Mouse (Mus musculus): ENCODE measurements around the gene Dupd1.

Gene Dupd1

DNA sequence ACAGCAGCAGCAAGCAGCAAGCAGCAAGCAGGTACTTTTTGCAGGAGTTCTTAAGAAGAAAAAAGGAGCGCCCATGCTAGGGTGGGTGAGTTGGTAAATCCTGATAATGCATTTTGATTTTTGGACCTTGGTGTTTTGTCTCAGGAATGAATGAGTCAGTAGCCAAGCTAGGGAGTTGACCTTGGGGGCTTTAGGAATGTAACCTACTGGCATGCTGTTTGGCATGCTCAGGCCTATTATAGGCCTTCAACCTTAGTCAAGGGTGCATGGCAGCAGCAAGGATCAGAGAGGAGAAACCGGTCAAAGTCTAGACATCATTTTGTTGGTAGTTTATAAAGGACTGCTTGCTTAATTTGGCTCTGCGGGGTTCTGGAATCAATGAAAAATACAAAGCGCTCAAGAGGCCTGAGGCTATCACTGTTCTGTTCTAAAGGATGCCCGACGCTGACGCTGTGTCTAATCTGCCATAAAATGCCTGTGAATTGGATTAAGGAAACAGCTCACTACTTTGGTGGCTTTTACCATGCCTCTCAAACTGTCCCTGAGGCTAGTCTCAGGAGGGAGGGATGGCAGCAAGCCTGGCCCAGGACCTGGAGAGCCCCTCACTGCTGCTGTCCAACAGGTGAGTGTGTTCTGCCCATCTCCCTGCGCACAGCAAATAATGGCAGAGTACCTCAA lies 7.8 kb upstream of the Dupd1 start:
- no peak for DNase-seq (ENCODE audit: low spot score in 2 of 2)

DNA sequence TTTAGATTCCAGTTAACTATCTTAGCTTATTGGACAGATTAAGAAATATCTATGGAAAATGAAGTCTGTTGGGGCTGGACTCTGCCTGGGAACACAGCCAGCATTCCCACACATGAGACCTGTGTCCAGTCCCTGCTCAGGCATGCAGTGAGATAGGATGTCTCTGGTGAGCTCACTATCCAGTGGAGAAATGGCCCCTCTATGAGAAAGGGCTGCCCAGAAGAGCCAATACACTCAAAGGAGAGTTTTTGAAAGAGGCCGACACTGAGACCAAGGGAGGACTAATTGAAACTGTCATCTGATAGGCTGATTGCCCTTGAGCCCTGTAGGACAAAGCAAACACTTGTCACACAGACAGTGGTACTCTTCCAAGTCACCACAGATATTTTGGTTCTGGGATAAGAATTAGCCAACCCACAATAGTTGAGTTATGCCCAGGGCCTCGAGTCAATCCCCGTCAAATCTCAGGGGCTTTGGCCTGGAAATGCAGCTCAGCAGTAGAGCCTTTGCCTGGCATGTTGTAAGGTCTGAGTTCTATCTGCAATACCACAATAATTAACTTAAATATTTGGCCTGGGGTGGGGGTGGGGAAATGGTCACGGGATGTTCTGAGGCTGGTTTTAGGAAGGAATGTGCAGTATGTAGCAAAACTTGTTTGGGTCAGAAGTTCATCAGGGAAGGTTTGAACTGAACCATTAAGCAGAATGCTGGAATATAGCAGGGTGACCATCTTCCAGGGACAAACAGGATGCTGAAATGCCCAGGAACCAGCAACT lies 6.2 kb upstream of the Dupd1 start:
- DNase-seq (ENCODE audit: low spot score in 2 of 2), result no peak

DNA sequence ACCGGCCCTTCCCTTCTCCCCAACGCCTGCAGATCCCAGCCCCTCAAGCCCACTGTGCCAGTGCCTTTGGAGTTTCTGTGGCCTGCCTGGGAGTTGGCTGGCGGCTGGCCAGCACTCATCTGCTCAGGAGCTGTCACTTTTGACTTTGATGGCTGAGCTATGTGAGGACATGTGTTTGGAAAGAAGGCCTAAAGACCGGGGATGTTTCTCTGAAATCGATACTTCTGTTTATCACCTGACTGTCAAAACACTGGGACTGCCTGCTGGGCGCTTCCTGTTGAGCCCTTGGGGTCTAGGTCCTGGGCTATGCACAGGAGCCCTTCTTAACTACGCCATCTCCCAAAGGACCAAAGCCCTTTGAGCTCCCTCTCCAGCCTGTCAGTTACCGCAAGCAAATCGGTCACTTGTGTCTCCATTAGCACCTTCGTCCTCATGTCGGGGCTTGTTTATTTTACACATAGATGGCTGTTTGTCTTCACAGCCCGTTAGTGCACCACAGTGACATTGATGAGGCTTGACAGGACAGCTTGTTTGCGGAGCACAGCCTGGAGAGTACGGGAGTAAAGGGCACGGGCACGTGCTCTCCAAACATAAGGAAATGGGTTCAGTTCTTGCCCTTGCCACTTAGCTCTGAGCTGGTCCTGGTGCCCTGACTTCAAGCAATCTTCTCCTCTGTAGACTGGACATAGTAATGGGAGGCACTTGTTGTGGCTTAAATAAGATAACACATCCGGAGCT lies 5.4 kb upstream of the Dupd1 start:
- DNase-seq (ENCODE audit: low spot score in 2 of 2), result no peak

DNA sequence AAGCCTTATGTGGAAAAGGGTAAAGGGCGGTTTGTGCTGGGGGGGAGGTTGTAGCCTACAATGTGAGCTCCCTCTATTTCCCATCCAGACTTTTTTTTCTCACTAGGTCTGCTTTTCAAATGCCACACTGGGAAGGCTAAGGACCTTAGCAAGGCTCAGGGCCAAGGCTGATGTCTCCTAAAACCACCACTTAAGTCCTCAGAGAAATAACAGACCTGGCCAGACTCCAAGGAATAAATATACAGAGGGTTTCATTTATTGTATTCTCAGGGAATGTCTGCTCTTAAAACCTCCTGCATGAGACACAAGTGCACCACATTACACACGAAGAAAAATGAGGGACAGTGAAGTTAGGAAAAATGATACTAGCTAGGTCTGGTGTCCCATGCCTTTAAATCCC lies 3.1 kb downstream of the Dupd1 start:
- no peak for DNase-seq (ENCODE audit: low spot score in 2 of 2)

DNA sequence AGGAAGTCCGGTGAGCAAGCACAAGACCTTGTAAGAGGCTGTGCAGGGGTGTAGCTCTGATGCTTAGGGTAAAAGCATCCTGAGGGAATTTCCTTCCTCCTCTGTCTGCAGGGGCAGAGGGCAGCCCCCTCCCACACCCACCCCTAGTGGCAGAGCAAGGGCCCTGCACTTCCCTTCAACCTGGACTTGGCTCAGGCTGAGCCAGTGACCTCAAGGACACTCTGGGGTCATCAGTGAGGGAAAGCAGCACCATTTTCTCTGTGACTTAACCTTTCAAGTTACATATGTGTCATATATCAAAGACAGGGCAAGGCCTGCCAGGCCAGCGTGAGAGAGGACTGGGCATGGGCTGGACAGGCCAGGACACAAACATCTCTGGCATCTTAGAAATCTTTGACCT lies 4.8 kb downstream of the Dupd1 start:
- no peak for DNase-seq (ENCODE audit: low spot score in 2 of 2)

DNA sequence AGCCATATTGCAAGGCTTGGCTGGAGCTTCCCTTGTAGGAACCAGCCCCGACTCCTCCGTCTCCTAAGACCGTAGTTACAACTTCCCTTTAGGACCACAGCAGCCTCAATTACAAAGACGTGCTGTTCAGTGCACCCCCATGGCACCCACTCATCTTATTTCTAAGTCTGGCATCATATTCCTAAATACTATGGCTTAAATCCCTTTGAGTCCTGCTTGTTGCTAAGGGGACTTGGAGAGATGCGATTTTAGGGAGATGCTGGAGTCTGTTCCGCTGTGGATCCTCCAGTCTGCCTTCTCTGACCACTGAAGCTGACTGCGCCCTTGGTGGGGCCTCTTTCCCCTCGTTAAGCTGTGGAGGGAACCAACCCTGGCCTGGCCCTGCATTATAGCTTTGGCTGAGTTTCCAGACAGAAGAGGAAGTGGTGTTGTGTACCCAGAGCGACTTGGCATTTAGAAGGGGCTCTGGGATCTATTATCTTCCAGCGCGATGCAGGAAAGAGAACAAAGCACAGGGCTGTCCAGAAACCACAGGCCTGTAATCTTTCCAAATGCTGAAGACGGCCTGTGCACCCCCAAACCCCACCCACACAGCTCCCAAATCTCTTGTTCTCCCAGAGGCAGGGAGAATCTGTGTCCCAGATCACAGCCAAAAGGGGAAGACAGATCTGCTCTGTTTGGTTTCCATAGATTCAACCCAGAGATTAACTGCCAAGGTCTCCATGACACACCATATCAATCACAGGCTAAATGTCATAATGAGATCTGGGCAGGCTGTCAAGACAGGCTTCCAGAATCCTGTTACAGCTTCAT lies 7.4 kb downstream of the Dupd1 start:
- DNase-seq (ENCODE audit: low spot score in 2 of 2), result peak in 1 of 2 experiments; percentile 29

DNA sequence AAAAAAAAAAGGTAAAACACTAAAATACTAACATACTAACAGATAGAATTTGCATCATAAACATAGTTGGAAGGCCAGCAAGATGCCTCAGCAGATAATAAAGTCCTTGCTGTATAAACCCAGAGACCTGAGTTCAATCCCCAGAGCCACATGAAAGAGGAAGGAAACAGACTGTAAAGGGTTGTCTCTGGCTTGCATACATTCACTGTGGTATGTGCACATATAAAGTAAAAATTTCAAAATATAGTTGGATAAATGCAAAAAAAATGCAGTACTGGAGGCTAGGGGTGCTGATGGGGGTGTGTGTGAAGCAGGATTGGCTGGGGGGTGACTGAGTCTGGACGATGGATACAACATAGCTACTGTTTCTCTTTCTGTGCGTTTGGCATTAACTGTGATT lies 8.9 kb downstream of the Dupd1 start:
- DNase-seq (ENCODE audit: low spot score in 2 of 2), result no peak

DNA sequence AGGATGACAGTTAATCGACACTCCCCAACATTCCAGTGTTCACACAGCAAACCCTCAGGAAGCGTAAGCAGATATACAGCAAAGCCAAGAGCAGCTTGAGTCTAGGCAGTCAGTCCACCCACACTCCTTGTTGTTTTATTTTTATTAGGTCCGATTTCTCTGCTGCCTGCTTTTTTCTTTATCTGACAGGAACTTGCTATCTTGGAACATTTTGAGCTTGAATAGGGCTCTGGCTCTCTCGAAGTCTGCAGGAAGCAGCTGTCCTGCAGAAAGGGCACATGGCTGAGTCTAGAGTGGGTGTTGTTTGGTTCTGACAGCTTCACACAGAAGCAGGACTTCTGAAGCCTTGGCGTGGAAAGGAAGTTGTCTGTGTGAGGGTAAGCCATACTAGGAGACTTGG lies 11.1 kb downstream of the Dupd1 start:
- no peak for DNase-seq (ENCODE audit: low spot score in 2 of 2)

DNA sequence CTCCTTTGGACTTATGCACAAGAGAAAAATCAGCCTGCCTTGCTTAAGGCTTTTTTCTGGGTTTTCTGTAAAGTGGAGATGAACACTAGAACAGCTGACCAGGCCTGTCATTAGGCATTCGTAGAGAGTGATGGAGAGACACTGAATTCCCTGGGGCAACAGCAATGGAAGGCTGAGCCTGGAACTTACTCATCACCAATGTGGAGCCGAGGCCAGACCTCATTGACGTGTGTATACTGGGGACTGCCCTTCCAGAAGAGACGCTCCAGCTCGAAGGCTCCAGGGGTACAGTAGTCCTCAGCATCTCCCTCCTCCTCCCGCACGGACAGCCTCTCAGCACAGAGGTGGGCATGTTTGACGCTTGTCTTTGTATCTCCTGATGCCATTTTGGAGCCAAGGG lies 11.7 kb downstream of the Dupd1 start:
- no peak for DNase-seq (ENCODE audit: low spot score in 2 of 2)

DNA sequence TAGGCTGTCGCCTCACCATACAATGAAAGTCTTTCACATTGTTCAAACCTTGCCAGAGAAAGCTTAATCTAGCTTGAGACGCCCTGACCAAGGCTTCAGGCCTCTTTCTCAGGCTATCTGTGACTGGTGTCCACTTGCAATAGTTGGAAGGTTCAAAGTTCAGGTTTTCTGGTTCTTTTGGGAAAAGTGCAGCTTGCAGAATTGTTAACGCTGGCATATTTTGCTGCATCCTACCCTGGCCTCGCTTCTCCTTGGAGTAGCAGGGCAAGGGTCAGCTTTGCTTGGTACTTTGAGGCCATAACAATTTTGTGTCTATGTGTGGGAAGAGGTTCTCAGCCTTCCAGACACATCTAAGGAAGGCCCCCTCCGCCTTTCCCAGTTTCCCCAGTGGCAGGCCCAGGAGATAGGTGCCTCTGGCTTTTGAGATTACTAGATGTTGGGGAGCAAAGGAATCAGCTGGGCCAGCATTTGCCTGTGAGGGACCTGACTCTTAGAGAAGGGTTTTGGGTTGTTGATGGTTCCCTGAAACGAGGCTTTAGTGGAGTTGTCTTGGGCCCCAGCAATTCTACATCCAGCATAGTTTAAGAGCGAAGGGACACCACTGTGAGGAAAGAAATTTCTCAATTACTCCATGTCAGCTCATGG lies 18.1 kb downstream of the Dupd1 start:
- no peak for DNase-seq (ENCODE audit: low spot score in 2 of 2)

DNA sequence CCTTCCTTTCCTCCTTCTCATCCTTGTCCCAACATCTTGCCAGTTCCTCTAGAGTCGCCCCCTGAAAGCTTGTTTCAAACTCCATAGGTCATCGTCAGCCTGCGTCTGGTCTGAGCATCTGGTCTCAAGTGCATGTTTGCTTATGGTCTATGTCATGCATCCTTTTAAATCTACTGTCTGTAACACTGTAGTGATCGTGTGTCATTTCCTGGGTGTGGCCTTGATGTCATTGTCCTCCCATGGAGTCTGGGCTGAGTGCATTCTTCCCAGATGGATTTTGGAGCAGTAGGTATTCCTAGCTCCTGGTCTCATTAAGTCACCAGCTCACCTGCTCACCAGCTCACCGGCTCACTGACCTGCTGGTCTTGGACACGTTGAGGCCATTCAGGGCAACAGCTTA lies 19.4 kb downstream of the Dupd1 start:
- DNase-seq (ENCODE audit: low spot score in 2 of 2), result no peak

DNA sequence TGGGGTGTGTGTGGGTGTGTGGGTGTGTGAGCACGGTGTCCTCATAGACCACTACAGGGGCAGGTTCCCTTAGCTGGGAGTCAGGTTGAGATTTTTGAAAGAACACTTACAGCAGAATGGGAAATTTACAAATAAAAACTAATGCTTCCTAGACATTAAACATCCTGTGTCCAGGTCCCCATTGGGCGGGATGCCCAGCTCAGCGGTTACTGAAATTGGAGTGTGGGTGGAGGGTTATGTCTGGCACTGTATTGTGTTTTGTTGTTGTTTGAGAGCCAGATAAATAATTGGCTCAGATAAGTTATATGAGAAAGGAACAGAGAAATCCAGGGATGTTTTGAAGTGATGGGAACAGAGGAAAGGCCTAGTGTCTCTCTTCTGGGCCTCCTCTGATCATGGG lies 23.3 kb downstream of the Dupd1 start:
- DNase-seq (ENCODE audit: low spot score in 2 of 2), result no peak

DNA sequence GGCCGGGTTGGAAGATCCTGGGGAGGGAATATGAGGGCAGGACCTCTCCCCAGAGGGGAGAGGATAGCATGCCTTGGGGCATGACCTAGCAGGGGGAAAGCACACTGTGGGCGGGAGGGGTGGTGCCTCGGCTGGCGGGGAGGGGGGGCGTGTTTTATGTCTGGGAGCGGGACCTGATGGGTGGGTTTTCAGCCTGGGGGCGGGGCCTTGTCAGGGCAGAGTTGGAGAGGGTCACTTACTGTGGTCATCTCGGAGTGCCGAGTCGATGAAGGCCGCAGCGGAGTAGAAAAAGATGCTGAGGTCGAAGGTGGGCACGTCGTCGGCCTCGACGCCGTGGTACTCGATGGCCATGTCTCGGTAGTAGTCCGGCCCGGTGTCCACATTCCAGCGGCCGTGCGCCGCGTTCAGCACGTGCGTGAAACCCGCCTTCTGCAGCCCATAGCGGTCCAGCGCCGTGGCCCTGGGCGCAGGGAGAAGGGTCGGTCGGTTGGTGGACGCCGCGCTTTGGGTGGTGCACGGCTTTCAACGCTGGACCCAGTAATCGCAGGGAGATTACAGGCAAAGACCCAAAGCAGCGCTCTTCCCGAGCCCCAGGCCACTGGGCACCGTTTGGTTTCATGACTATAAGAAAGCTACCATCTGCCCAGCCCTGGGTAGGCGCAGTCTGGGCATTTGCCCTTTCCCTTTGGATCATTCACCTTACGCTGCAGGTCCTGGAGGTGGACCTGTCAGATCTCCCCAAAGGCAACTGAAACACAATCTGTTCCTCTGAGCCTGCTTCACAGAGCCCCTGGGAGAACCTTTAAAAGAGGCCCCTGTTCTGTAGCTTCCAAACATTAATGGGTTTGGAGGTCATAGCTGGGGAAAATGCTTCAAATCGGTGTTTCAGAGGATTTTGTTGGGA lies 27.7 kb downstream of the Dupd1 start:
- no peak for DNase-seq (ENCODE audit: low spot score in 2 of 2)

DNA sequence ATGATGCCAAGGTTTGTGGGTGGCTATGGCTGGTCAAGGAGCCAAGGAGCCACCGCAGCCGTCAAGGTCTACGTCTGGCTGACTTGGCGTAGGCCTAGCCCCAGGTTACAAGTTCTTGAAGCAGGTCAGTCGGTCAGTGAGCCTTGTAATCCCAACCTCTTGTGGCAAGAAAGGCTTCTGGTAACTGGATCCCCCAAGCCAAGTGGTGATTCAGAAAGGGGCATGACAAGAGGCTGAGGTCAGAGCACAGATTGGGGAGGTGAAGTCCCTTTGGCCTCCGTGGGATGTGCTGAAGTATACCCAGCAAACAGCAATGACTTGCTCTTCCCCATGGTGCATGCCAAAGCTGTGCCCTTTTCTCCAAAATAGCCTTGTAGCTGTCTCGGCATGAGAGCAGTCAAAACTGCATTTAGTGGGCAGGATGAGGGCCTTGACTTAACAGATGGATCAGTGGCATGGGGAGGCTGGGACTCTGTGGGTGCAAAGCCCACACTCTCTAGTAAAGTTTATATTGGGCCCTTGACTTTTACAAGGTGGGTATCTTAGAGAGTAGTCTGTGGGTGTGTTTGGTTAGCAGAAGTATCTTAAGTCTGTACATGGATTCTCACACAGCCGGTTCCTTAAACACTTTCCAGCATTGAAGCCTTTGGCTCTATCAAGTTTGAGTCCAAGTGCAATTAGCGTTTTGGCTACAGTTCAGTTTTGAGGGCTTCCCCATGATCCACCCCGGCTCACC lies 28.8 kb downstream of the Dupd1 start:
- DNase-seq (ENCODE audit: low spot score in 2 of 2), result no peak

DNA sequence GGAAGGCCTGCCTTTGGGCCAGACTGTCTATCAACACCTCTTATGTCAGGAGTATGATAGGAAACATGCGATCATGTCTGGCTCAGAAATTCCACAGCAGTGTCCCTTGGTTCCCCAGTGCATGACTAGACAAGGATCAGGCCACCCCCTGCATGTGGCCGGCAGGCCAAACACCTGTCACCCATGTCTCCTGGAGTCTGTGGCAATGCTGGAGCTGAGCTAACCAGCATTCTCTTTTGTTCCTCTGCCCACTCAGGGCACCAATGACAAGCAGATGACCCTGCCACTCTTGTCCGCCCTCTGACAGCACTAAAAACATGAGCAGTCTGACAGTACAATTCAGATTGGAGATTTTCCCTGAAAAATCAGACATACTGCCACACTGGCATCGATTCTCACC lies 30.5 kb downstream of the Dupd1 start:
- DNase-seq (ENCODE audit: low spot score in 2 of 2), result no peak

DNA sequence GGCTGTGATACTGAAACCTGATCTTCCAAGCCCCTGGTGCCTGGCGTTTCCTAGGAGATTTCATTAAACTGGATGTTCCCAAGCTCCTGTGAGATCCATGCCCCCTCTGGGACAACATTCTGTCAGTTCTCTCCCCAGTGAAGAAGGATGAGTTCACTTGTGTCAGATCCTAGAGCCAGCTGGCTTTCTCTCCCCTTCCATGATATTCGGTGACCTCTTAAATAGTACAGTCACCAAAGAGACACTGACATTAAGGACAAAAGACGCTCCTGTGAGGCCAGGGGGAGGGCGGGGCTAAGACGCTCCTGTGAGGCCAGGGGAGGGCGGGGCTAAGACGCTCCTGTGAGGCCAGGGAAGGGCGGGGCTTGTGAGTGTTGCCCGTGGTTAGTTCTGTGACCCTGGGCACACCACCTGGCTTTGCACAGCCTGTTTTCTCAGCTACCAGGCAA lies 31.7 kb downstream of the Dupd1 start:
- DNase-seq (ENCODE audit: low spot score in 2 of 2), result peak; percentile 79 to 86

DNA sequence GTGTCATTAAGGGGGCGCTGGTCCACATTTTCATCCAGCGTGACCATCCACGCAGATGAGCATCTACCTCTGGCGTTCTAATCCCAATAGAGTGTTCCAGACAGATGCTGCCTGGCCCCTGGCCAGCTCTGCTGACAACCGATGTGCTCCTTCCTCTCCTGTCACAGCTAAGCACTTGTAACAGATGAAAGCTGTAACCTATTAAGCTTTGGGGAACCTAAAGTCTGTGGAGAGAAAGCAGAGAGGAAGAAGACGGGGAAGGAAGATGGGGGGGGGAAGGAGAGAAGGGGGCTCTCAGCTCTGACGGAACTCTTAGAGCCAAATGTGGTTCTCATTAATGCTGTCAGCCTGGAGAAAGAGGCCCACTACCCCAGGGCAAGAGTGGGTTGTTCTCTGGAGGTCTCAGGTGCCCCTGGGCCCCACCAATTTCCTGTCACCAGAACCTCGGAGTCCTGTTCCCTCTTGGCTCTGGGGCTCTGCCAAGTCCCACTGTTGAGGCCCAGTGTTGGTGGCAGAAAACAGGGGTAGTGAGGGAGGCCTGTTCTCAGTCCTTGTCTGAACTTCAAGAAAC lies 34.7 kb downstream of the Dupd1 start:
- no peak for DNase-seq (ENCODE audit: low spot score in 2 of 2)

DNA sequence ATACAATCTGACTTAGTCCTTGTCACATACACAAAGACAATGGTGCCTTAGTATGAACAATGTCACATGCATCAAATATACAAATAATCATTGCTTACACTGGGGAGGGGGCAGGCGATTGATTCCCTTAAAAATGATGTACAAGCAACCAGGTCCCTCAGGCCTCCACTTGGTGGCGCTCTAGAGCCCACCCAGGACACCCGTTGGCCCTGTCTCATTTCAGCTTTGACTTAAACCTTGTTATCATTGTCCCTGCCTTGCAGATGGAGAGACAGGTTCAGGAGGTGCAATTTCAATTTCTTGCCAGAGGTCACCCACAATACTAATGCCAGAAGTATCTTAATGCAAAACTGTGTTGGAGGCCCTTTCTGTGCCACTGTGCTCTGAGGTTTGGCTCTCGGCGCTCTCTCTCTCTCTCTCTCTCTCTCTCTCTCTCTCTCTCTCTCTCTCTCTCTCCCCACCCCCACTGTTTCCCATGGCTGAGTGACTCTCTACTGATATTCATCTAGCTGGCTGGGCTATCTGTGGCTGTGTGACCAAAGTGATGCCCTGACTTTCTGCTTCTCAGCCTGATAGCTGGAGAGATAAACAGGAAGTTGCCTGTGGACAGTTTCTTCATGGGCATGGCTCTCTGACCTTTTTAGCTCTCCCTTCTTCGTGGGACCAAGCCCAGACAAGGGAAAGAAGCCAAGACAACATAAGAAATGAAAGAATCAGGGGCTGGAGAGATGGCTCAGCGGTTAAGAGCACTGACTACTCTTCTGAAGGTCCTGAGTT lies 35.7 kb downstream of the Dupd1 start:
- DNase-seq (ENCODE audit: low spot score in 2 of 2), result peak; percentile 54 to 84

DNA sequence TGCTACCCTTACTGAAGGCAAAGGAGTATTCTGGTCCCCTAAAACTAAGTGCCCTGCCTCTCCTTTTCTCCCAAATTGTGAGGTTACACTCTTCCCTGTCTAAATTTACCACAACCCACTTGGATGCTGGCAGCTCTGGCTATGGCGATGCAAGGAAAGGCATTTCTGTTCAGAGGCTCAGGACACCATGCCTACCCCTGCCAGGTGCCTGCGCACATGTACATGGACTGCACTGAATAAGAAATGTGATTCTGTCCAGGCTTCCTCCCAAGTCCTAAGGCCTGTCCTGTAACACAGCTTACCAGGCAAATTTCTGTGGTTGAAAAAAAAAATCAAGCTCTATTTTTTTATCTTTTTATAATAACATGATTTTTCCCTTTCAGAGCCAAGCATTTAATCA lies 38.2 kb downstream of the Dupd1 start:
- DNase-seq (ENCODE audit: low spot score in 2 of 2), result no peak
